Mouse (Mus musculus) kidney, adult 18-20 months (tissue): ENCODE data around the gene Cd200r3.

ENCODE experiments used
- DNase-seq: peaks from one replicate; pipeline ENCODE4 v3.0.0; 2021

Gene Cd200r3

DNA sequence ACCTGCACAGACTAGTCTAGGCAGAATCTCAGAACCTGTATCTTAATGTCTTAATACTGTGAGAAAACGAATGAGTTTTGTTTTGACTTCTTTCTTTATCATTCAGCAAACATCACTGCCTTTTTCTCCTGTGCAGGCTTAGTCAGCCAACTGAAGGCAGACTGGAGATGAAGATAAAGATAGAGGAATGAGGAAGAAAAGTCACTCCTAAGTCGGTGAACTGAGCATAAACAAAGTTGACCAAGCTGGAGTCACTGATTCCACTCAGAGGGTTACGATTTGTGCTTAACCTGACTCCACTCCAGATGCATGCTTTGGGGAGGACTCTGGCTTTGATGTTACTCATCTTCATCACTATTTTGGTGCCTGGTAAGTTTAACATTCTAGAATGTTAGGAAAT, at the start of gene Cd200r3:
Gene Cd200r3 (plus strand): TSS at position 211 of the 400 bp plus-strand sequence.
- no peak for DNase-seq

GRCm38 (mm10) chr16:44932016-44932415, 11.5 kb upstream of the Cd200r3 start:
- DNase-seq: no peak

DNA sequence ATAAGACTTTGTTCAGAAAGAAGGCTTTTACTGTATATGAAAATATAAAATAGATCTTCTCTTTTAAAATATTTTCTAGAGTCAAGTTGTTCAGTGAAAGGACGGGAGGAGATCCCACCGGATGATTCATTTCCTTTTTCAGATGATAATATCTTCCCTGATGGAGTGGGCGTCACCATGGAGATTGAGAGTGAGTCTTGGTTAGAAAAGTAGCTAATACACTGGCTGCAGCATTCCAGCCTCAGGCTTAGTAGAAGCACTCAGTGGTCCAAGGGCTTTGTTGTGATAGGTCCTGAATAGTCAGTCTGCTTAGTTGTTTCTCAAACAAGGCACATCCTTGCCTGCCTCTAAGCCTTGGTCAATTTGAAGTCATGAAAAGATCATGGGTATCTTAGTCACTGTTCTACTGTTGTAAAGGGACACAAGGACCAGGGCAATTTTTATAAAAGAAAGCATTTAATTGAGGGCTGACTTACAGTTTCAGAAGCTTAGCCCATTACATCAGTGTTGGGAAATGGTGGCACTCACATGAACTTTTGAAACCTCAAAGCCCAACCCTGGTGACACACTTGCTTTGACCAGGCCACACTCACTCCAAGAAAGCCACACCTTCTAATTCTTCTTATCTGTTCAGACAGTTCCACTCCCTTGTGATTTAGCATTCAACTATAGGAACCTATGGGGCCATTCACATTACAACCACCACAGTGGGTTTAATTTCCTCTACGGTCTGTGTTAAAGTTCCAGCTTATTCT, 8.1 kb downstream of the Cd200r3 start:
- no peak for DNase-seq

- no peak for DNase-seq
Observed at GRCm38 (mm10) chr16:44962296-44962695, 18.8 kb downstream of the Cd200r3 start.

DNA sequence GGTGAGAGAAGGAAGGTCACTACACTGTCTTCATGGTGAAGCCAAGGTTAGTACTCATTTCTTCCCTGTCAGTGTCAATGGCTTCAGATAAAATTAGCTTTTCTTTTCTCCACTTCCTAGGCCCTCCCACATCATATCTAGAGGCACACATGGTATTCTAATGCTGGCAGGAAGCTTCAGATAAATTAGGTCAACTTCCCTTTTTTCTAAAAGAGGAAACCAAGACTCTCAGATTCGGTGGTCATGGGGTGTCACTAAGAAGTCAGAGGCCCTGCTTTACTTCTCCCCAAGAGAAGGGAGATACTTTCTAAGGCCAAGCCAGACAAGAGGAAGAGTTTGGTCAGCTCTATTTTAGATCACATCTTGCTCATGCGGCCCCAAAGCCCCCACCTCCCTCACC, 19.3 kb downstream of the Cd200r3 start:
- DNase-seq: no peak

GRCm38 (mm10) chr16:44964526-44965374, 21.3 kb downstream of the Cd200r3 start:
- no peak for DNase-seq

- no peak for DNase-seq
Observed at GRCm38 (mm10) chr16:44965428-44965827, 21.9 kb downstream of the Cd200r3 start.

DNA sequence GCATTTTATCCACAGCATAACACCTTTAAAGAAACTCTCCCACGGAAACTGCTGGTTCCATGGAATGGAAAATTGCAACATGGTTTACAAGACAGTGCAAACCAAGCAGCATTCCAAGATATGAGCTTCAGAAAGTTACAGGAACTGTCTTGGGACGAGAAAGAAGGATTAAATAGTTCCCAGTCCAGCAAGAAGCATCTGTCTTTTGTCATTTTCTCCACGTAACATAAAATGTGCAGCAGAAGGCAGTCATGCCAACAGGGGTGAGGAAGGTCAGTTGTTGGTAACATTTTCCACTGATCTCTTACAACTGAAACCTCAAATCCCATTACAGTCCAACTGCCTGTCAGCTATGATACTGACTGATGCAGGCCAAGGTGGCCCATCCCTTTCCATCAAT, 22.4 kb downstream of the Cd200r3 start:
- DNase-seq: no peak

DNA sequence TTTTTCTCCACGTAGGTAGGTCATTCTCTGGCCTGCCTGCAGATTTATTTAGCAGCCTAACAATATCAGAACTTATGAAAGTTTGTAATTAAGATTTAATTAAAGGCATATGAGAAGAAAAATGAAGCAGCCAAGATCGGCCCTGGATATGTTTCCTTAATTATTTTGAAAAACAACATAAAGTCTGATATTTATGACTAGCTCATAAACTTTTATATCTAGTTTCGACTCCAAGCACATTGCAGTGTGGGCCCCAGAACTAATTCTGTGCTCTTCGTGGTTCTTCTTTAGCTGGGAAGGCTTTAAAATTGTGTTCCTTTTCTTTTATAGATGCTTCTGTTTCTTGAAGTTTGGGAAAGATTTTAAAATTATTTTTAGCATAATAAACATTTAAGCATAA, 23.4 kb downstream of the Cd200r3 start:
- no peak for DNase-seq

- DNase-seq: no peak
Observed at GRCm38 (mm10) chr16:44968113-44968512, 24.6 kb downstream of the Cd200r3 start.

DNA sequence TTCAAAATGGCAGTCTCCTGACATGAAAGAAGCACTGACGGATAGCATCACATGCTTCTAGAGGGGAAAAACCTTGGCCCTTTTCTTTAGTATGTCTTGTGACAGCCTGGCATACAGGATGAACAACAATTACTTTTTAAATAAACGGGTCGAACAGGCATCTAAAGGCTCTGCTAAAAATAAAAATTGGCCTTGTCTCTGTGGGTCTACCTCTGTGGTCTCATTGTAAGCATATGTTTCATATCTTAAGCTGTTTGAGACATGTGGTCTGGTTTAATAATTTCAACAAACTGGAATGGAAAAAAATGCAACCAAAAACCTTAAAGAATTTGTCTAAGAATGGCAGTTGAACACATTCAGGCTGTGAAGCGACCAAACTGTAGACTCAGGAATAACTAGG, 27.4 kb downstream of the Cd200r3 start:
- no peak for DNase-seq

DNA sequence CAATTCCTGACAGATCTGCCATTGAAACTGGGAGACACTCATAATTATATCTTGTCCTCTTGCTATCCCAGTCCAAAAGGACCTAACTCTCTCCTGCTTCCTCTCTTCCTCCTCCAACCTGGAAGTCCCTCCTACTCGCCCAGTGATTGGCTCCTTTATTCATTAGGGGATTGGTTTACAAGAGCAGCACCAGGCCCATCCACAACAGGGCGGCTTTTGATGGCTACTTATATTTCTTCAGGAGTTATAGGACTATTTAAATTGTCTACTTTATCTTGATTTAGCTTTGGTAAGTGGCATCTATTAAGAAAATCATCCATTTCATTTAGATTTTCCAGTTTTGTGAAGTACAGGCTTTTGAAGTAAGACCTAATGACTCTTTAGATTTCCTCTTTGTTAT, 30.6 kb downstream of the Cd200r3 start:
- DNase-seq: no peak

DNA sequence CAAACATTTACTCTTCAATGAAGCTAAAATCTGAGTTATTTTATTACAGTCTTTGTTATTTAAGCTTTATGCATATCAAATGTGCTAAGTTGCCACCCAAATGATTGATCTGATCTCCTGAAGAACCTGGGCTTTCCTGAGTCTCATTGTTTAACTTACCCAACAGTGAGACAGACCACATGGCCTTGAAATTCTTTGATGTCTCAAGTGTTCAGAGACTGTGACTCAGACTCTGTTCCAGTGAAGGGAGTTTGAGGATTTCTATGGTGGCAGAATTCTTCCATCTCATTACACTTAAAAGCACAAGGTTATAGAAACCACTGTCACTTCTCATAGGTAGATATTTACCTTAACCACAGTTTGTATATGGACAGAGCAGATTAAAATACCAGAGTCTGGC, 32.6 kb downstream of the Cd200r3 start:
- DNase-seq: no peak

DNA sequence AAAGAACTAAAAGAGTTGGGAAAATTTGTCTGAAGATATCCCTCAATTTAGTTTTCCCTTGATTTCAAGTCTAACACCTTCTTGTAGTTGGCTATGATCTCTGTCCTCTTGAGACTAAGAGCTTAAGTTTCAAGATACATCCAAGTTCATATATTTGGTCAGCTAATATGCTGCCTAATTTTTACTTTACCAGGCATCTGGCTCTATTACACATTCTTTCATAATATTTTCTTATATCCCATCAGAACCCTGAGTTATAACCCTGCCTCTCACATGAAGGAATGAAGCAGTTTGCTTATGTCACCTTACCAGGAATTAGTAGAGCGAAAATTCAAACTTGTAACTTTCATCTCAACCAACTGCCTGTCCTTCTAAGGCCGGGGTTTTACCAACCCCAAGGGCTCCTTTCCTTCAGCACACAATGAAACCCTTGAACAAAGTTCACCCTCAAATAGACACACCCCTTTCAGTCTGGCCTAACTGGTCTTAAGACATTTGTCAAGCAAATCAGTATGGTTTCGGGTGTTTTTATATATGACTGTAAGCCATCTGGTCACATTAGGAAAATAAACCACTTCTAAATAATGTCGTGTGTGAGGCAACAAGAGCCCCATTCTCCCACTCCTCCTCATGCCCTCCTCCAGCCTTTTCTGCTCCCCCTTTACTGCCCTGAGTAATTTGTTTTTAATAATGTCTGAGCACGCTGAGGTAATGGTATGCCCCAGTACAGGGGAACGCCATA, 33.6 kb downstream of the Cd200r3 start:
- no peak for DNase-seq

DNA sequence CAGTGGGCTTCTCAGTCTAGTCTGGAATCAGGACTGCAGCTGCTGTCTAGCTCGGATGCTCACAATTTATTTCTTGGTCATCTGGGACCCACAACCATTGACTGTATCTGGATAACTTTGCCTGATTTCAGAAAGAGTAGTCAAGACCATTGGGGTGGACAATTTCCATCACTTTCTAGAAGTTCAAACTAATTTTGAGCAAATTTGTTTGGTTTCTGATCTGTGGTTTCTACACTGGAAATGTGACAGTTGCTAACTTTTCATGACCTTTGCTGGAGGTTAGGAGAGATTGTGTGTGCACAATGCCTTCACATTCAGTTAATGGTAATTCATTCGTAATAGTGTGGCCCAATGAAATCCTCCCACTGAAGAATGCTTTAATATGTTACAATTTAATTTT, 34.7 kb downstream of the Cd200r3 start:
- DNase-seq: no peak

DNA sequence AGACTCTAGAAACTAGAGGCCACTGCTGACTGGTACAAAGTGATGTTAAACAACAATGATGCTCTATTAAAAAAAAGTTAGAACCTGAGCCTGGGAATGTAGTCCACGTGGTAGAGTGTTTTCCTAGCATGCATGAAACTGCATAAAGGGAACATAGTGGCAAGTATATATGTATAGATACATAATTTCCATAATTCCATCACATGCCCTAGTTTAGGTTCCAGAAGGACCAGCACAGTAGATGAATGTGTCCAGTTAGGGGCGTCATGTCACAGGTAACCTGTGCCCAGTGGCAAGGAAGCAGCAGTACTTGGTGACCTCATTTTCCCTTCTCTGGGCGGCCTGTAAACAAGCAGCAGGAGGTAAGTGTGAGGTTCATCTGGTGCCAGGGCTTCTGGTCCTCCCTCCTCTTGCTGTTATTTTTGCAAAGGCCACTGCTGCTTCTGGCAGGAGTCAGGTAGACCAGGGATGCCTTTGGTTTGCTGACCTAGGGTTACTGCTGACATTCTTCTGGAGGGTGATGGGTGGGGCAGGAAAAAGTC, 35.9 kb downstream of the Cd200r3 start:
- no peak for DNase-seq

DNA sequence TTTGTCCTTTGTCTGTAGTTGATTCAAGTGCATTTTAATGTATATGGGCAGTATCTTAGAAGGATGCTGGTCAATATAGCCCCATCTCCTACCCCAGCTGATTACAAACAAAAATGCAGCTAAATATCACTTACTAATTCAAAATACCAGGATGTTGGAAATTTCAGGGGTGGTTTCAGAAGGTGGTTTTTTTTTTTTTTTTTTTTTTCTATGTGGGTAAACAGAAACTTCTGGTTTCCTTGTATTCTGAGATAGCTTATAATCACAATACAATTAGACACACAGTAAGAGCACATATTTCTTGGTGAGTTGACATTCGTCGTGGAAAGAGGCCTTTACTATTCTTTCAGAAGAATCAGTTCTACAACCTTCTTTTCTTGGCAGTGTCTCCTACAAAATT, 39.5 kb downstream of the Cd200r3 start:
- DNase-seq: no peak

DNA sequence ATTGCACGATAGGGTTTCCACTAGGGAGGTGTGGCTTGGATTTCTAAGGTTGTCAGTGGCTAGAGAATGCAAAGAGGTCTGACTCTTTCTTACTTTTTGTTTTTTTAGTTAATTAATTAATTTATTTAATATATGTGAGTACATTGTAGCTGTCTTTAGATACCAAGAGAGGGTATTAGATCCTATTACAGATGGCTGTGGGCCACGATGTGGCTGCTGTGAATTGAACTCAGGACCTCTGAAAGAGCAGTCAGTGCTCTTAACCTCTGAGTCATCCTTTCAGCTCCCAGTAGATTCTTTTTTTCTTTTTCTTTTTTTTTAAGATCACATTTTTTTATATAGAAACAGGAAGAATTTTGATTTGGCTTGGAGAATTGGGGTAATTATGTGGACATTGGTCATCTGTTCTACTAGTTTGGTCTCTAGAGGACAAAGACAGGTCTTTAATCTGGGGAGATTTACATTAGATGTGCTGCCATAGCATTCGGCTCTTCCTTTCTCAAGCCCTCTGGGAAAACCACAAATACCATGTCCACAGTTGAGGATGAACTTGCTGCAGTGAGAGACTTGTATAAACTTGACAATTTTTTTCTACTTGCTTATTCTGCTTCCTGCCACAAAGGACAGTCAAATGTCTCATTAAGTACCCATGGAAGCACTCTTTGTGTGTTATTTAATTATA, 40.0 kb downstream of the Cd200r3 start:
- DNase-seq: no peak

DNA sequence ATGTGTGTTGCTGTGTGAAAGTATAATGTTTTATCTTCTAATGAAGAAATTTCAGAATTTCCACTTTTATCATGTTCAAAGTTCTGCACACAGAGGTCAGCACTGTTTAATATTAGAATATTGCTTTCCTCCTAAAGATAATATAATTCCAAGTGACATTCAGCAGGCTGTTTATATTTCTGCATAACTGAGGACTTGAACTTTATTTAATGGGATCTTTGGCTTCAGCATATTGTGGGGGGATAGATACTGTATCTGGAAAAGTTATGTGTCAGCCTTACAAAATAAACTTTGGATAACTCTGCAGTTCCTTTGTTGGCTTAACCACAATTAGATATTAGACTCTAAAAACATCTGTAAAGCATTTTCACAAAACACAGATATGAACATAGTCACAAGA, 40.6 kb downstream of the Cd200r3 start:
- no peak for DNase-seq

DNA sequence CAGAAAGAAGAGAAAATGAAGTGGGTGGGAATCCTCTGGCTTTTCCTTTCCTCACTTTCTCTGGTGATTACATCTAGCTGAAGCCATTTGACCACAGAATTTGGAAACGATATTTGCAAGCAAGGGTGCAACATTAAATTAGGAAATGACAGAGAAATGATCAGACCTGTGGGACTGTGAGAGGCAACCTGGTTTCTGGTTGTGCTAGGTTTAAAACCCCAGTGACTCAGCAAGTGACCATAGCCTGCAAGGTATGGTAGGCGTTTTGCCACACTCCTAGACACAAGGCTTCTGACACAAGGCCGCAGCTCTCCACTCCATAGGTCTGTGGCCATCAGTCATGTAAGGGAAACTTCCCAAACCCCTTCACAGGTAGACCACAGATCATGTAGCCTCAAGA, 41.4 kb downstream of the Cd200r3 start:
- no peak for DNase-seq

- no peak for DNase-seq
Observed at GRCm38 (mm10) chr16:44986029-44986428, 42.6 kb downstream of the Cd200r3 start.

- DNase-seq: no peak
Observed at GRCm38 (mm10) chr16:44988667-44989357, 45.3 kb downstream of the Cd200r3 start.
